Mouse (Mus musculus) MEL (cell line): ENCODE measurements around the gene Otulinl. TPM values are rescaled to one million over a fixed set of nuclear protein-coding genes. Genes with fewer than 3 reads are reported as not detected.

Experiments used
- DNase-seq: peaks from one replicate; pipeline ENCODE4 v3.0.0; 2011; ENCODE audit warnings: low read depth, low spot score
- H3K27ac ChIP-seq: 2 replicates; pipeline ENCODE4 v1.5.1; 2012; ENCODE audit warnings: low read depth, mild to moderate bottlenecking, control low read depth, low read length, moderate library complexity; ENCODE audit not compliant: control insufficient read depth
- H3K27me3 ChIP-seq, 2 experiments: fragments of 150-350 bp in 1 of 2; sonication (generic) in 1 of 2; 2 replicates each; pipeline ENCODE4 v1.6.1; 2012; ENCODE audit warnings: low read length in 2 of 2, mild to moderate bottlenecking in 2 of 2, improper control_type of control experiment in 1 of 2, moderate library complexity in 1 of 2; ENCODE audit not compliant: insufficient read depth in 2 of 2, control insufficient read depth in 1 of 2
- H3K36me3 ChIP-seq, 2 experiments: 2 replicates each; pipeline ENCODE4 v1.6.1; 2012 to 2014; ENCODE audit warnings: low read length in 2 of 2, improper control_type of control experiment in 1 of 2, inconsistent platforms in 1 of 2, mild to moderate bottlenecking in 1 of 2; ENCODE audit not compliant: insufficient read depth in 2 of 2, control insufficient read depth in 1 of 2
- H3K4me1 ChIP-seq, 2 experiments: fragments of 150-350 bp in 1 of 2; sonication (generic) in 1 of 2; 2 replicates each; pipeline ENCODE4 v1.6.1; 2012; ENCODE audit warnings: low read length in 2 of 2, improper control_type of control experiment in 1 of 2, mild to moderate bottlenecking in 1 of 2; ENCODE audit not compliant: insufficient read depth in 2 of 2, control insufficient read depth in 1 of 2
- H3K4me3 ChIP-seq, 2 experiments: fragments of 150-350 bp in 1 of 2; sonication (generic) in 1 of 2; 2 replicates each; pipeline ENCODE4 v1.5.1; 2012; ENCODE audit warnings: low read depth in 2 of 2, low read length in 2 of 2, mild to moderate bottlenecking in 2 of 2, moderate library complexity in 2 of 2, control low read depth in 1 of 2, improper control_type of control experiment in 1 of 2; ENCODE audit not compliant: control insufficient read depth in 1 of 2, insufficient read depth in 1 of 2
- H3K79me2 ChIP-seq: 2 replicates; pipeline ENCODE4 v1.6.1; 2012; ENCODE audit warnings: mild to moderate bottlenecking, low read length, moderate library complexity; ENCODE audit not compliant: control insufficient read depth, poor library complexity, insufficient read depth
- H3K9ac ChIP-seq: 2 replicates; pipeline ENCODE4 v1.6.1; 2012; ENCODE audit warnings: low read depth, mild to moderate bottlenecking, control low read depth, low read length, moderate library complexity; ENCODE audit not compliant: control insufficient read depth, poor library complexity, severe bottlenecking
- H3K9me3 ChIP-seq: fragments of 150-350 bp; sonication (generic); replicated peaks from 2 replicates; pipeline ENCODE4 v1.6.1; 2012; ENCODE audit warnings: mild to moderate bottlenecking, low read length, improper control_type of control experiment, moderate library complexity; ENCODE audit not compliant: insufficient read depth
- BHLHE40 ChIP-seq: IDR thresholded peaks from 2 replicates; pipeline ENCODE4 v1.6.1; 2012; ENCODE audit warnings: low read depth, mild to moderate bottlenecking, inconsistent platforms, low read length, improper control_type of control experiment, borderline replicate concordance
- CHD2 ChIP-seq: IDR thresholded peaks from 2 replicates; pipeline ENCODE4 v1.6.1; 2011; ENCODE audit warnings: low read length, improper control_type of control experiment
- CTCF ChIP-seq, 3 experiments: IDR thresholded peaks in 2 of 3; conservative IDR thresholded peaks in 1 of 3; 2 replicates each; pipeline ENCODE4 v1.5.1; 2011 to 2012; ENCODE audit warnings: low read length in 3 of 3, low read depth in 2 of 3, mild to moderate bottlenecking in 2 of 3, improper control_type of control experiment in 1 of 3, inconsistent platforms in 1 of 3, mixed read lengths in 1 of 3, moderate library complexity in 1 of 3; ENCODE audit not compliant: control insufficient read depth in 1 of 3, insufficient read depth in 1 of 3, poor library complexity in 1 of 3, severe bottlenecking in 1 of 3
- ELF1 ChIP-seq: IDR thresholded peaks from 2 replicates; pipeline ENCODE4 v1.6.1; 2014; ENCODE audit warnings: low read depth, mild to moderate bottlenecking, inconsistent platforms, low read length, improper control_type of control experiment, moderate library complexity
- EP300 ChIP-seq, 2 experiments: IDR thresholded peaks; 2 replicates each; pipeline ENCODE4 v1.6.1; 2011; ENCODE audit warnings: improper control_type of control experiment in 2 of 2, low read length in 2 of 2, low read depth in 1 of 2, mild to moderate bottlenecking in 1 of 2
- ETS1 ChIP-seq: IDR thresholded peaks from 2 replicates; pipeline ENCODE4 v1.6.1; 2012; ENCODE audit warnings: low read depth, mild to moderate bottlenecking, inconsistent platforms, low read length, improper control_type of control experiment, moderate library complexity
- GATA1 ChIP-seq: IDR thresholded peaks from 2 replicates; pipeline ENCODE4 v1.6.1; 2011; ENCODE audit warnings: low read depth, low read length, improper control_type of control experiment
- HCFC1 ChIP-seq: IDR thresholded peaks from 2 replicates; pipeline ENCODE4 v1.6.1; 2012; ENCODE audit warnings: low read depth, mild to moderate bottlenecking, inconsistent platforms, low read length, improper control_type of control experiment, moderate library complexity
- JUND ChIP-seq: IDR thresholded peaks from 2 replicates; pipeline ENCODE4 v1.6.1; 2011; ENCODE audit warnings: low read depth, mild to moderate bottlenecking, improper control_type of control experiment, low read length
- MAFK ChIP-seq: IDR thresholded peaks from 2 replicates; pipeline ENCODE4 v1.6.1; 2011; ENCODE audit warnings: low read depth, mild to moderate bottlenecking, low read length, improper control_type of control experiment, borderline replicate concordance
- MAX ChIP-seq: IDR thresholded peaks from 2 replicates; pipeline ENCODE4 v1.6.1; 2011; ENCODE audit warnings: low read length, improper control_type of control experiment
- MAZ ChIP-seq: IDR thresholded peaks from 2 replicates; pipeline ENCODE4 v1.6.1; 2012; ENCODE audit warnings: low read depth, mild to moderate bottlenecking, inconsistent platforms, low read length, improper control_type of control experiment
- MXI1 ChIP-seq: IDR thresholded peaks from 2 replicates; pipeline ENCODE4 v1.6.1; 2011; ENCODE audit warnings: mild to moderate bottlenecking, low read depth, low read length, improper control_type of control experiment
- MYC ChIP-seq: IDR thresholded peaks from 2 replicates; pipeline ENCODE4 v1.6.1; 2011; ENCODE audit warnings: low read depth, mild to moderate bottlenecking, low read length, improper control_type of control experiment, moderate library complexity
- NRF1 ChIP-seq: IDR thresholded peaks from 2 replicates; pipeline ENCODE4 v1.6.1; 2014; ENCODE audit warnings: low read depth, mild to moderate bottlenecking, inconsistent platforms, low read length, improper control_type of control experiment, moderate library complexity; ENCODE audit not compliant: poor library complexity, insufficient read depth, severe bottlenecking
- POLR2AphosphoS5 ChIP-seq: IDR thresholded peaks from 2 replicates; pipeline ENCODE4 v1.6.1; 2012; ENCODE audit warnings: low read depth, borderline replicate concordance, mild to moderate bottlenecking, inconsistent platforms, low read length, moderate library complexity, mixed read lengths
- RAD21 ChIP-seq: IDR thresholded peaks from 2 replicates; pipeline ENCODE4 v1.6.1; 2011; ENCODE audit warnings: mild to moderate bottlenecking, low read depth, low read length, improper control_type of control experiment
- RCOR1 ChIP-seq: IDR thresholded peaks from 2 replicates; pipeline ENCODE4 v1.6.1; 2012; ENCODE audit warnings: low read depth, mild to moderate bottlenecking, inconsistent platforms, low read length, improper control_type of control experiment
- SIN3A ChIP-seq: IDR thresholded peaks from 2 replicates; pipeline ENCODE4 v1.6.1; 2012; ENCODE audit warnings: low read length, improper control_type of control experiment, inconsistent platforms
- SMC3 ChIP-seq: IDR thresholded peaks from 2 replicates; pipeline ENCODE4 v1.6.1; 2011; ENCODE audit warnings: low read depth, low read length, improper control_type of control experiment
- TBP ChIP-seq: IDR thresholded peaks from 2 replicates; pipeline ENCODE4 v1.8.0; 2011; ENCODE audit warnings: low read depth, low read length, improper control_type of control experiment
- UBTF ChIP-seq: IDR thresholded peaks from 2 replicates; pipeline ENCODE4 v1.6.1; 2012; ENCODE audit warnings: low read depth, mild to moderate bottlenecking, inconsistent platforms, low read length, improper control_type of control experiment, moderate library complexity, borderline replicate concordance; ENCODE audit not compliant: insufficient read depth
- USF2 ChIP-seq, 2 experiments: IDR thresholded peaks; 2 replicates each; pipeline ENCODE4 v1.6.1; 2011 to 2012; ENCODE audit warnings: improper control_type of control experiment in 2 of 2, low read length in 2 of 2, borderline replicate concordance in 1 of 2, inconsistent platforms in 1 of 2, low read depth in 1 of 2, mild to moderate bottlenecking in 1 of 2; ENCODE audit not compliant: insufficient read depth in 1 of 2
- ZC3H11A ChIP-seq: IDR thresholded peaks from 2 replicates; pipeline ENCODE4 v1.6.1; 2012; ENCODE audit warnings: low read depth, mild to moderate bottlenecking, inconsistent platforms, low read length, improper control_type of control experiment
- ZKSCAN1 ChIP-seq: IDR thresholded peaks from 2 replicates; pipeline ENCODE4 v1.6.1; 2012; ENCODE audit warnings: low read depth, mild to moderate bottlenecking, inconsistent platforms, low read length, improper control_type of control experiment, moderate library complexity
- ZMIZ1 ChIP-seq: IDR thresholded peaks from 2 replicates; pipeline ENCODE4 v1.6.1; 2012; ENCODE audit warnings: low read depth, mild to moderate bottlenecking, inconsistent platforms, low read length, improper control_type of control experiment, moderate library complexity
- ZNF384 ChIP-seq: IDR thresholded peaks from 2 replicates; pipeline ENCODE4 v1.6.1; 2012; ENCODE audit warnings: low read depth, mild to moderate bottlenecking, inconsistent platforms, low read length, improper control_type of control experiment
- polyA plus RNA-seq, 2 experiments: library from polyadenylated mRNA; stranded (reverse) in 1 of 2; unstranded in 1 of 2; fragments of >175 nt in 1 of 2; fragments of >200 nt in 1 of 2; gene quantifications; 2 replicates each; pipeline versions ENCODE4 v1.2.1 to v1.2.4; 2012; ENCODE audit warnings: low replicate concordance in 2 of 2, low read depth in 1 of 2; ENCODE audit not compliant: insufficient read length in 2 of 2, insufficient read depth in 1 of 2, missing spikeins in 1 of 2
- total RNA-seq: library from RNA; depleted of rRNA; stranded (reverse); fragments of 300-350 nt; gene quantifications from 2 replicates; pipeline ENCODE4 v1.2.3, GENCODE M21; 2012

The Otulinl gene
- total and polyA plus RNA-seq, 3 experiments = 0.14 to 0.50 TPM; not detected in 1

DNA sequence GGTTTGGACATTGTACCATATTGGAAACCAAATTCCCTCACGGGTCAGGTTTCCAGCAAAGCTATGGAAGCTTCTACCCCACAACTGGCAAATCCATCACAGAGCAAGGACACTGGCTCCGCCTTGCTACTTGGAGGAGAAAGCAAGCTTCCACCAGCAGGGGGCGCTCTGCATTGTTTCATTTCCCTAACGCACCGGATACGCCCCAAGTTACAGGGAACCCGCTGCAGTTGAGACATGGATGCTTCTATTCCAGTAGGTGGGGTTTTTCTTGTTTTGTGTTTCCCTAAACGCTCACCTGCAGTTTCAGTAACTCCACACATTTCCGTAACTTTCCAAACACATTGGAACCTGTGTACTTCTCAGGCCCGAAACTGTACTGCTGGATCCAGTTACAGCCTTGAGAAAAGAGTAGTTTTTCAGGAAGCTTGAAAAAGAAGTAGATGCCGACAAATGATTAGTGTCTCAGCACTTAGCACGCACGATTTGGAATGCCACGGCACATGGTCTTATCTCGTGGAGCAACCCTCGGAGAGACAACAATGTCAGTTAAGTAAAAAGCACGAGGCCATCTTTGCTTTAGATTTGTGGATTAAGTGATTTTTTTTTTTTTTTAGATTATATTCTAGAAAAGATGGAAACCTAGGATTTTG lies 21.7 kb downstream of the Otulinl start:
- Histone ChIP-seq H3K4me3 (peak overlapping the region; percentile 48 to 60), H3K4me1 (peaks cover 2 to 3% of the 10 kb centered on the region in 2 experiments; a peak in 2 of 4 replicates), H3K79me2 (no peaks in the 10 kb centered on the region), H3K9ac (peak overlapping the region; percentile 58), H3K27ac (no peak overlapping the region), H3K36me3 (peaks cover 0 to 2% of the 10 kb centered on the region in 2 experiments; a peak in 1 of 4 replicates), H3K9me3 (no peaks in the 10 kb centered on the region), H3K27me3 (no peaks in the 10 kb centered on the region)
- peak; percentile 94 for DNase-seq
- TF ChIP-seq ZC3H11A (peak; percentile 90), SIN3A (peak; percentile 74), MXI1 (peak; percentile 58), USF2 (IDR thresholded peaks at IDR 0.05; ENCODE audit: borderline replicate concordance in 1 of 2, insufficient read depth in 1 of 2, low read depth in 1 of 2, low read length in 2 of 2) (no peak), ELF1 (0 out of 2 replicates have a peak, but pooled peaks have one; percentile 41), ZNF384 (peak; percentile 44), RCOR1 (peak; percentile 59), MYC (peak; percentile 59; the same call in 1 of the 2 replicates), TBP (0 out of 2 replicates have a peak, but pooled peaks have one; percentile 40), ETS1 (no peak), ZKSCAN1 (no peak), SMC3 (peak; percentile 97), CHD2 (no peak), GATA1 (peak; percentile 33), EP300 (IDR thresholded peaks at IDR 0.05; ENCODE audit: low read depth in 1 of 2, low read length in 2 of 2) (0 out of 4 replicates have a peak, but pooled peaks have one; percentile 20 to 32), MAFK (no peak), ZMIZ1 (no peak), MAZ (no peak), UBTF (no peak), CTCF (IDR thresholded peaks at IDR 0.05 in 2 of 3, conservative IDR thresholded peaks at IDR 0.05 in 1 of 3; ENCODE audit: control insufficient read depth in 1 of 3, insufficient read depth in 1 of 3, low read depth in 2 of 3, low read length in 3 of 3, poor library complexity in 1 of 3, severe bottlenecking in 1 of 3) (peak; percentile 89 to 99 (median 98)), MAX (peak; percentile 88), POLR2AphosphoS5 (no peak), BHLHE40 (peak; percentile 32), NRF1 (no peak), RAD21 (peak; percentile 86), JUND (0 out of 2 replicates have a peak, but pooled peaks have one; percentile 53), HCFC1 (peak; percentile 53; the same call in 1 of the 2 replicates)
